Mouse (Mus musculus) lung, embryonic 14.5 days (tissue): ENCODE results near the gene Mdh1. TPM values are rescaled to one million over a fixed set of nuclear protein-coding genes. Genes with fewer than 3 reads are reported as not detected.

Source experiments
- ATAC-seq: fragments of 200-750 bp; cut with Nextera tagmentation; 2 replicates; pipeline ENCODE4 v1.8.0; 2017; ENCODE audit warnings: mild to moderate bottlenecking, moderate TSS enrichment, moderate library complexity; ENCODE audit not compliant: insufficient read depth
- DNase-seq: peaks from one replicate; pipeline ENCODE4 v3.0.0-alpha.2; 2015
- H3K27ac ChIP-seq: fragments of 300-500 bp; sonication (generic); 2 replicates; pipeline ENCODE4 v1.5.1; 2014; ENCODE audit warnings: low read depth, mild to moderate bottlenecking, moderate library complexity
- H3K27me3 ChIP-seq: fragments of 300-500 bp; sonication (generic); 2 replicates; pipeline ENCODE4 v1.6.1; 2014; ENCODE audit warnings: low read length, control low read depth; ENCODE audit not compliant: insufficient read depth
- H3K36me3 ChIP-seq: fragments of 300-500 bp; sonication (generic); 2 replicates; pipeline ENCODE4 v1.6.1; 2014; ENCODE audit warnings: control low read depth; ENCODE audit not compliant: insufficient read depth
- H3K4me1 ChIP-seq: fragments of 300-500 bp; sonication (generic); 2 replicates; pipeline ENCODE4 v1.6.1; 2014; ENCODE audit warnings: antibody characterized with exemption, control low read depth; ENCODE audit not compliant: insufficient read depth
- H3K4me2 ChIP-seq: fragments of 300-500 bp; sonication (generic); 2 replicates; pipeline ENCODE4 v1.6.1; 2014; ENCODE audit warnings: mild to moderate bottlenecking
- H3K4me3 ChIP-seq: fragments of 300-500 bp; sonication (generic); 2 replicates; pipeline ENCODE4 v1.5.1; 2014; ENCODE audit warnings: low read depth, low read length
- H3K9ac ChIP-seq: fragments of 300-500 bp; sonication (generic); 2 replicates; pipeline ENCODE4 v1.6.1; 2014
- H3K9me3 ChIP-seq: fragments of 300-500 bp; sonication (generic); 2 replicates; pipeline ENCODE4 v1.6.1; 2016; ENCODE audit warnings: low read depth, low read length, control low read depth
- CTCF ChIP-seq: IDR thresholded peaks from 2 replicates; pipeline ENCODE4 v1.5.1; 2016; ENCODE audit warnings: antibody characterized with exemption, low read depth
- WGBS: fragments of 180-500 bp; shearing (Covaris S2); extraction: QIAGEN DNeasy Blood & Tissue Kit; methylation state at CpG from one replicate; pipeline ENCODE4 v1.1.7; 2014; 5-methylcytosine and 5-hydroxymethylcytosine counted together
- polyA plus RNA-seq: library from polyadenylated mRNA; unstranded; fragments of >200 nt; fragmentation: Nextera tagmentation; extraction: Ambion mirVana; gene quantifications from 2 replicates; pipeline ENCODE4 v1.2.1, GENCODE M21; 2014

The Mdh1 gene
- polyA plus RNA-seq, 1 experiment from 2014 or later = 330 TPM

- no peaks in the 10 kb centered on the region for H3K4me1 ChIP-seq
- H3K4me3 ChIP-seq = no peak overlapping the region
- no peak overlapping the region for H3K9ac ChIP-seq
- no peak for ATAC-seq
- no peak for DNase-seq
- H3K27ac ChIP-seq = no peak overlapping the region
- no peak for TF ChIP-seq CTCF
- no peaks in the 10 kb centered on the region for H3K27me3 ChIP-seq
- H3K9me3 ChIP-seq = no peaks in the 10 kb centered on the region
- peaks cover 67% of the 10 kb centered on the region for H3K36me3 ChIP-seq
- WGBS = 75% methylated on average over 11 of the region's 11 CpGs
- no peak overlapping the region for H3K4me2 ChIP-seq
Measured at GRCm38 (mm10) chr11:21559727-21560126, 12.4 kb downstream of the Mdh1 start.

DNA sequence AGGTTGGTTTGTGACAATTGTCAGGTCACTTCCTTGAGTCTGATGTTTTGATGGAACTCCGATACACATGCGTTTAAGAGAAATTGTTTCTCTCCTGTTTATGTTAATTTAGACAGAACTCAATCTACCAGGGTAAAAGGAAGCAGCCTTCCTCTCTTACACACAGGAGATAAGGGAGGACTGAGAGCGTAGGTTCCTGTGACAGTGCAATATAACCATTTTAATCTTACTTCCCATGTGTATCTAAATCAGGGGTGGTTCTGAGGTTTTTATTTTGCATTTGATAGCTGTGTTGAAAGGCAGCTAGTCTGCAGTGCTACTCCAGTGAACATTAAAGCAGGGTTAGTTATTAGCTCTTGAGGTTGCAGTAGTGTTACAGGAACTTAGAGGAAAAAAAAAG, 20.1 kb downstream of the Mdh1 start:
- no peak for TF ChIP-seq CTCF
- ATAC-seq (no peak), DNase-seq (no peak)
- no peak overlapping the region for H3K9ac ChIP-seq
- H3K4me3 ChIP-seq = no peak overlapping the region
- H3K36me3 ChIP-seq = 0 out of 2 replicates have a peak, but pooled peaks cover 6% of the 10 kb centered on the region
- no peaks in the 10 kb centered on the region for H3K27me3 ChIP-seq
- no peaks in the 10 kb centered on the region for H3K9me3 ChIP-seq
- no peaks in the 10 kb centered on the region for H3K4me1 ChIP-seq
- 49% methylated on average over 3 of the region's 3 CpGs for WGBS
- H3K4me2 ChIP-seq = no peak overlapping the region
- H3K27ac ChIP-seq = no peak overlapping the region

GRCm38 (mm10) chr11:21550222-21551173, 21.7 kb downstream of the Mdh1 start:
- ATAC-seq (no peak), DNase-seq (no peak)
- no peak for TF ChIP-seq CTCF
- Histone ChIP-seq H3K4me3 (no peak overlapping the region), H3K4me1 (no peaks in the 10 kb centered on the region), H3K36me3 (no peaks in the 10 kb centered on the region), H3K27ac (no peak overlapping the region), H3K9ac (no peak overlapping the region), H3K9me3 (no peaks in the 10 kb centered on the region), H3K4me2 (no peak overlapping the region), H3K27me3 (no peaks in the 10 kb centered on the region)
- WGBS = 83% methylated on average over 12 of the region's 12 CpGs

DNA sequence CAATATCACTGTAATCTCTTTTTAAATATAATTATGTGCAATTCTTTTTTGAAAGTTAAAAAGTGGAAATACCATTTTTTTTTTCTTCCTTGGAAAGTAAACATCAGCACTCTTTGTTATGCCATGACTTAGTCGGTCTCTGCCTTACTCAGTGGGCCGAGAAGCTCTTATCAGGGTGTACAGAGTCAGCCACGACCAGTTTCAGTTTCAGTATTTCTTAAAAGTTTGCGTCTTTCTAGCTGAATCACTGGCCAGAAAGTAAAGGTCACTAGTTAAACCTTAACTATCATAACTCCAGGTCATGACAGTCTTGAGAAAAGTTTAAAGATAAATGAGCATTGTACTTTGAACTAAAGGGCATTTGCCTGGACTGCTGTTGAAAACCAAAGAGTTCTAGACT, 22.4 kb downstream of the Mdh1 start:
- no peak for ATAC-seq
- whole genome bisulfite sequencing = 59% methylated on average over 4 of the region's 4 CpGs
- H3K27me3 ChIP-seq = no peaks in the 10 kb centered on the region

DNA sequence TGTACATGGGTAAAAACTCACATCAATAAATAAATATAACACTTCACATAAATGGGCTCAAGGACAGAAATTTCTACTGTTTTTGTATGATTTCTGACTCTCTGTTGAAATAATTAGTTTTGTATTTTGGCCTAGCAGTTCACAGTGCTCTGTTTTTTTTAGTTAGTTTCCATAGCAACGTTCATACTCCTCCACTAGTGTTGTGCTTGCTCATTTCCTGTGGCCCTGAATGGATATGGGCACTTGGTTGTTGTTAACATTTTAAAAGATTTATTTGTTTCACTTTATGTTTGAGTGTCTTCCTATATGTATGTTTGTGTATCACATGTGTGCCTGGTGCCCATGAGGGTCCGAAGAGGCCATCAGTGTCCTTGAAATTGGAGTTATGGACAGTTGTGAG, 23.1 kb downstream of the Mdh1 start:
- Histone ChIP-seq H3K4me2 (no peak overlapping the region), H3K4me1 (no peaks in the 10 kb centered on the region), H3K9me3 (no peaks in the 10 kb centered on the region), H3K27ac (no peak overlapping the region), H3K4me3 (no peak overlapping the region), H3K9ac (no peak overlapping the region), H3K36me3 (no peaks in the 10 kb centered on the region), H3K27me3 (no peaks in the 10 kb centered on the region)
- no peak for DNase-seq
- 87% methylated on average over 2 of the region's 2 CpGs for WGBS
- TF ChIP-seq CTCF = no peak
- ATAC-seq = no peak

More for the DNA sequence above, 22.4 kb downstream of the Mdh1 start:
- Histone ChIP-seq H3K9me3 (no peaks in the 10 kb centered on the region), H3K4me3 (no peak overlapping the region), H3K9ac (no peak overlapping the region), H3K36me3 (no peaks in the 10 kb centered on the region), H3K27ac (no peak overlapping the region), H3K4me2 (no peak overlapping the region), H3K4me1 (no peaks in the 10 kb centered on the region)
- TF ChIP-seq CTCF = no peak
- no peak for DNase-seq

DNA sequence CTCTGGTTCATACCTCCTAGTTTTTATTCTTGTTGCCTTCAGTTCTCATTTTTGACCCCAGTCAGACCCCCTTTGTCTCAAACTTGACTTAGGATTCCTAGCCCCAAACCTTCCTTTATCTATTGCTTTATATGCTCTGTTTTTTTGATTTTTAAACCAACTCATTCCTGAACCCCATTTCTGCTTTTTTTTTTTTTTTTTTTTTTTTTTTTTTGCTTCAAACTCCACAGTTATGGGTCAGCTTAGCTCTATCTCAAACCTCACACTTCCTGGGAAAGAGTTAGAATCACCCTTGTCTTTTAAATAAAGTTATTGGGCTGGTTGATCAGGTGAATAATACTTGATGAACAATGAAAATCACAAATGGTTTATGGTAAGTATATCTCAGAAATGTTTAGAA, 24.6 kb downstream of the Mdh1 start:
- H3K4me1 ChIP-seq = no peaks in the 10 kb centered on the region
- H3K9me3 ChIP-seq = no peaks in the 10 kb centered on the region
- no peak for ATAC-seq
- TF ChIP-seq CTCF = no peak
- H3K27me3 ChIP-seq = no peaks in the 10 kb centered on the region
- DNase-seq = no peak
- H3K27ac ChIP-seq = no peak overlapping the region
- H3K4me2 ChIP-seq = no peak overlapping the region
- no peak overlapping the region for H3K4me3 ChIP-seq
- H3K9ac ChIP-seq = no peak overlapping the region
- no peaks in the 10 kb centered on the region for H3K36me3 ChIP-seq

DNA sequence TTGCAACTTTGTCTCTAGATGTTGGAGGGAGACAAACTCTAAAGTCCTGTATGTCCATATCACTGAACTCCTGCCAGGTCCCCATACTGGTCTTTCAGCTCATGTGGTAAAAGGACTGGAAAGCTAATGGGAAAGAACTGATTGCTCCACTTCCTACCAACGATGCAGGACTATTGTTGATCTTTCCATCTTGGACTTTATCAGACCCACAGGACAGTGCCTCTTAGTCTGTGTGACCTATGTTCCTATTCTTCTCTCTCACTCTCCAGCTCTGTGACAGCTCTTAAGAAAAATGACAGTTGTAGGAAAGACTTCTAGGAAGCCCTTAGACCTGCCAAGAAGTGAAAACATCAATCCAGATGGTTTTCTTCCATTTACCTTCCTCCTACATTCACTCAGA, 25.5 kb downstream of the Mdh1 start:
- Histone ChIP-seq H3K4me2 (no peak overlapping the region), H3K27me3 (no peaks in the 10 kb centered on the region), H3K36me3 (no peaks in the 10 kb centered on the region), H3K9me3 (no peaks in the 10 kb centered on the region), H3K9ac (no peak overlapping the region), H3K27ac (no peak overlapping the region), H3K4me3 (no peak overlapping the region), H3K4me1 (no peaks in the 10 kb centered on the region)
- DNase-seq = no peak
- TF ChIP-seq CTCF = no peak
- 54% methylated on average over 1 of the region's 1 CpGs for WGBS
- no peak for ATAC-seq
